Mouse (Mus musculus): ENCODE results near the gene Tap1. TPM values are rescaled to one million over a fixed set of nuclear protein-coding genes. Genes with fewer than 3 reads are reported as not detected.

Tap1 gene
- polyA plus RNA-seq, 1 experiment from 2014 or later: 1.9 TPM

- ATAC-seq (ENCODE audit: insufficient number of reproducible peaks, insufficient read depth, low FRiP score, low read depth): no peak
- WGBS: 53% methylated on average over 6 of the region's 6 CpGs
- Histone ChIP-seq H3K9ac (ENCODE audit: low read length) (no peak overlapping the region), H3K36me3 (ENCODE audit: control insufficient read depth, insufficient read depth, low read length) (no peaks in the 10 kb centered on the region), H3K27me3 (ENCODE audit: control insufficient read depth, insufficient read depth, low read length) (peaks cover 18% of the 10 kb centered on the region), H3K4me3 (ENCODE audit: control insufficient read depth in 1 of 2, insufficient read depth in 1 of 2, low read depth in 1 of 2, low read length in 2 of 2) (no peak overlapping the region), H3K4me2 (ENCODE audit: low read length) (no peak overlapping the region), H3K4me1 (ENCODE audit: control insufficient read depth in 2 of 2, insufficient read depth in 2 of 2, low read length in 2 of 2) (no peaks in the 10 kb centered on the region), H3K9me3 (ENCODE audit: control insufficient read depth, low read length) (peaks cover 9% of the 10 kb centered on the region; the same call in 1 of the 2 replicates), H3K27ac (replicated peaks in 1 of 2; ENCODE audit: control insufficient read depth in 1 of 2, insufficient read depth in 1 of 2, low read depth in 2 of 2, low read length in 2 of 2) (no peak overlapping the region)
These were observed 8.3 kb upstream of the Tap1 start for GRCm38 (mm10) chr17:34179019-34179418.

GRCm38 (mm10) chr17:34179913-34180859, 7.2 kb upstream of the Tap1 start:
- Histone ChIP-seq H3K27me3 (ENCODE audit: control insufficient read depth, insufficient read depth, low read length) (peaks cover 28% of the 10 kb centered on the region), H3K9me3 (ENCODE audit: control insufficient read depth, low read length) (peaks cover 9% of the 10 kb centered on the region; the same call in 1 of the 2 replicates), H3K9ac (ENCODE audit: low read length) (no peak overlapping the region), H3K36me3 (ENCODE audit: control insufficient read depth, insufficient read depth, low read length) (no peaks in the 10 kb centered on the region), H3K27ac (replicated peaks in 1 of 2; ENCODE audit: control insufficient read depth in 1 of 2, insufficient read depth in 1 of 2, low read depth in 2 of 2, low read length in 2 of 2) (no peak overlapping the region), H3K4me2 (ENCODE audit: low read length) (no peak overlapping the region), H3K4me1 (ENCODE audit: control insufficient read depth in 2 of 2, insufficient read depth in 2 of 2, low read length in 2 of 2) (no peaks in the 10 kb centered on the region), H3K4me3 (ENCODE audit: control insufficient read depth in 1 of 2, insufficient read depth in 1 of 2, low read depth in 1 of 2, low read length in 2 of 2) (no peak overlapping the region)
- ATAC-seq (ENCODE audit: insufficient number of reproducible peaks, insufficient read depth, low FRiP score, low read depth): no peak
- 56% methylated on average over 13 of the region's 13 CpGs for WGBS

- no peaks in the 10 kb centered on the region for H3K36me3 ChIP-seq (ENCODE audit: control insufficient read depth, insufficient read depth, low read length)
- H3K4me1 ChIP-seq (ENCODE audit: control insufficient read depth in 2 of 2, insufficient read depth in 2 of 2, low read length in 2 of 2): peaks cover 8 to 10% of the 10 kb centered on the region in 2 experiments; a peak in 3 of 4 replicates
- no peak overlapping the region for H3K9ac ChIP-seq (ENCODE audit: low read length)
- no peaks in the 10 kb centered on the region for H3K9me3 ChIP-seq (ENCODE audit: control insufficient read depth, low read length)
- H3K4me2 ChIP-seq (ENCODE audit: low read length): no peak overlapping the region
- no peak for ATAC-seq (ENCODE audit: insufficient number of reproducible peaks, insufficient read depth, low FRiP score, low read depth)
- peaks cover 46% of the 10 kb centered on the region for H3K27me3 ChIP-seq (ENCODE audit: control insufficient read depth, insufficient read depth, low read length)
- H3K4me3 ChIP-seq (ENCODE audit: control insufficient read depth in 1 of 2, insufficient read depth in 1 of 2, low read depth in 1 of 2, low read length in 2 of 2): no peak overlapping the region
- H3K27ac ChIP-seq (replicated peaks in 1 of 2; ENCODE audit: control insufficient read depth in 1 of 2, insufficient read depth in 1 of 2, low read depth in 2 of 2, low read length in 2 of 2): no peak overlapping the region
- WGBS: 61% methylated on average over 15 of the region's 15 CpGs
These were observed 3.7 kb upstream of the Tap1 start for GRCm38 (mm10) chr17:34183564-34184219.

GRCm38 (mm10) chr17:34185526-34185925, 1.8 kb upstream of the Tap1 start:
- 84% methylated on average over 9 of the region's 9 CpGs for WGBS
- no peak overlapping the region for H3K27ac ChIP-seq (replicated peaks in 1 of 2; ENCODE audit: control insufficient read depth in 1 of 2, insufficient read depth in 1 of 2, low read depth in 2 of 2, low read length in 2 of 2)
- H3K4me3 ChIP-seq (ENCODE audit: control insufficient read depth in 1 of 2, insufficient read depth in 1 of 2, low read depth in 1 of 2, low read length in 2 of 2): no peak overlapping the region
- H3K4me2 ChIP-seq (ENCODE audit: low read length): no peak overlapping the region
- peaks cover 8 to 10% of the 10 kb centered on the region in 2 experiments; a peak in 3 of 4 replicates for H3K4me1 ChIP-seq (ENCODE audit: control insufficient read depth in 2 of 2, insufficient read depth in 2 of 2, low read length in 2 of 2)
- peaks cover 64% of the 10 kb centered on the region for H3K27me3 ChIP-seq (ENCODE audit: control insufficient read depth, insufficient read depth, low read length)
- no peaks in the 10 kb centered on the region for H3K36me3 ChIP-seq (ENCODE audit: control insufficient read depth, insufficient read depth, low read length)
- ATAC-seq (ENCODE audit: insufficient number of reproducible peaks, insufficient read depth, low FRiP score, low read depth): no peak
- no peaks in the 10 kb centered on the region for H3K9me3 ChIP-seq (ENCODE audit: control insufficient read depth, low read length)
- H3K9ac ChIP-seq (ENCODE audit: low read length): no peak overlapping the region

- ATAC-seq (ENCODE audit: insufficient number of reproducible peaks, insufficient read depth, low FRiP score, low read depth): no peak
- Histone ChIP-seq H3K4me3 (ENCODE audit: control insufficient read depth in 1 of 2, insufficient read depth in 1 of 2, low read depth in 1 of 2, low read length in 2 of 2) (peak overlapping the region; percentile 56 to 61), H3K36me3 (ENCODE audit: control insufficient read depth, insufficient read depth, low read length) (no peaks in the 10 kb centered on the region), H3K9me3 (ENCODE audit: control insufficient read depth, low read length) (no peaks in the 10 kb centered on the region), H3K27me3 (ENCODE audit: control insufficient read depth, insufficient read depth, low read length) (peaks cover 78% of the 10 kb centered on the region), H3K4me2 (ENCODE audit: low read length) (peak overlapping the region; percentile 92), H3K9ac (ENCODE audit: low read length) (peak overlapping the region; percentile 67), H3K27ac (replicated peaks in 1 of 2; ENCODE audit: control insufficient read depth in 1 of 2, insufficient read depth in 1 of 2, low read depth in 2 of 2, low read length in 2 of 2) (no peak overlapping the region), H3K4me1 (ENCODE audit: control insufficient read depth in 2 of 2, insufficient read depth in 2 of 2, low read length in 2 of 2) (peaks cover 8 to 10% of the 10 kb centered on the region in 2 experiments; a peak in 3 of 4 replicates)
- 6% methylated on average over 14 of the region's 14 CpGs for WGBS
These were observed 480 bp upstream of the Tap1 start for GRCm38 (mm10) chr17:34186885-34187260.

GRCm38 (mm10) chr17:34188010-34188409, 657 bp downstream of the Tap1 start:
- 2% methylated on average over 20 of the region's 20 CpGs for WGBS
- no peak for ATAC-seq (ENCODE audit: insufficient number of reproducible peaks, insufficient read depth, low FRiP score, low read depth)
- H3K9ac ChIP-seq (ENCODE audit: low read length): peak overlapping the region; percentile 67
- H3K4me1 ChIP-seq (ENCODE audit: control insufficient read depth in 2 of 2, insufficient read depth in 2 of 2, low read length in 2 of 2): peaks cover 8 to 10% of the 10 kb centered on the region in 2 experiments; a peak in 3 of 4 replicates
- peak overlapping the region; percentile 56 to 61 for H3K4me3 ChIP-seq (ENCODE audit: control insufficient read depth in 1 of 2, insufficient read depth in 1 of 2, low read depth in 1 of 2, low read length in 2 of 2)
- peaks cover 81% of the 10 kb centered on the region for H3K27me3 ChIP-seq (ENCODE audit: control insufficient read depth, insufficient read depth, low read length)
- H3K9me3 ChIP-seq (ENCODE audit: control insufficient read depth, low read length): no peaks in the 10 kb centered on the region
- no peak overlapping the region; a peak in 1 of 4 replicates for H3K27ac ChIP-seq (replicated peaks in 1 of 2; ENCODE audit: control insufficient read depth in 1 of 2, insufficient read depth in 1 of 2, low read depth in 2 of 2, low read length in 2 of 2)
- no peaks in the 10 kb centered on the region for H3K36me3 ChIP-seq (ENCODE audit: control insufficient read depth, insufficient read depth, low read length)
- H3K4me2 ChIP-seq (ENCODE audit: low read length): peak overlapping the region; percentile 92

- Histone ChIP-seq H3K9me3 (ENCODE audit: control insufficient read depth, low read length) (no peaks in the 10 kb centered on the region), H3K27me3 (ENCODE audit: control insufficient read depth, insufficient read depth, low read length) (peaks cover 81% of the 10 kb centered on the region), H3K36me3 (ENCODE audit: control insufficient read depth, insufficient read depth, low read length) (no peaks in the 10 kb centered on the region), H3K27ac (replicated peaks in 1 of 2; ENCODE audit: control insufficient read depth in 1 of 2, insufficient read depth in 1 of 2, low read depth in 2 of 2, low read length in 2 of 2) (no peak overlapping the region), H3K9ac (ENCODE audit: low read length) (no peak overlapping the region), H3K4me1 (ENCODE audit: control insufficient read depth in 2 of 2, insufficient read depth in 2 of 2, low read length in 2 of 2) (peaks cover 8 to 10% of the 10 kb centered on the region in 2 experiments; a peak in 3 of 4 replicates), H3K4me2 (ENCODE audit: low read length) (no peak overlapping the region), H3K4me3 (ENCODE audit: control insufficient read depth in 1 of 2, insufficient read depth in 1 of 2, low read depth in 1 of 2, low read length in 2 of 2) (no peak overlapping the region)
- ATAC-seq (ENCODE audit: insufficient number of reproducible peaks, insufficient read depth, low FRiP score, low read depth): no peak
- 62% methylated on average over 6 of the region's 6 CpGs for WGBS
These were observed 1.6 kb downstream of the Tap1 start for GRCm38 (mm10) chr17:34188986-34189385.
